Mouse (Mus musculus) left cerebral cortex, adult 6 months (tissue): ENCODE measurements around the gene Ddx20. TPM values are rescaled to one million over a fixed set of nuclear protein-coding genes. Genes with fewer than 3 reads are reported as not detected.

Source experiments
- long read RNA-seq, 2 experiments: library from polyadenylated mRNA; unstranded; transcript quantifications; one replicate each; pipeline ENCODE4 v2.0.0; 2019 to 2020
- polyA plus RNA-seq: library from polyadenylated mRNA; unstranded; fragments of <200 nt; fragmentation: Nextera tagmentation; gene quantifications from 2 replicates; pipeline ENCODE4 v1.2.3, GENCODE M21; 2021

Gene Ddx20
- 6.6 and 7.3 TPM in 2 replicates for polyA plus RNA-seq
- long read RNA-seq, experiment 1, transcript Ddx20-201 (11 exons, 2,905 nt), result major isoform, 106 of 119 reads
- long read RNA-seq, experiment 1, partial matches to known transcripts, result 6 of 119 reads
- long read RNA-seq, experiment 1, other reads (novel, unspliced or antisense), result 7 of 119 reads
- long read RNA-seq, experiment 2, transcript Ddx20-201 (11 exons, 2,905 nt), result major isoform, 9 of 11 reads
- long read RNA-seq, experiment 2, partial matches to known transcripts, result 0 of 11 reads
- long read RNA-seq, experiment 2, other reads (novel, unspliced or antisense), result 2 of 11 reads

GRCm38 (mm10) chr3:105687324-105688060 lies at the start of gene Ddx20:
Ddx20 (minus strand) TSS chr3:105687574.

GRCm38 (mm10) chr3:105704031-105705008 lies 16.9 kb upstream of the Ddx20 start, which contains the start of gene Inka2:
Inka2 (plus strand) TSS chr3:105704599.

Other genes with a start within 250 kb of the Ddx20 start
- gene Kcnd3, start 235.2 kb downstream of the Ddx20 start, polyA plus RNA-seq, result 3.7 and 4.2 TPM in 2 replicates
- 16.3 and 17.3 TPM in 2 replicates for gene Inka2, start 17.0 kb upstream of the Ddx20 start, polyA plus RNA-seq
- gene Rap1a, start 113.8 kb upstream of the Ddx20 start, polyA plus RNA-seq, result 31.0 and 52.4 TPM in 2 replicates
- gene Adora3, start 183.3 kb upstream of the Ddx20 start, polyA plus RNA-seq, result 0.38 and 0.63 TPM in 2 replicates
- gene Tmigd3, start 183.3 kb upstream of the Ddx20 start, polyA plus RNA-seq, result not detected in 2 replicates
- 0.58 and 1.8 TPM in 2 replicates for gene I830077J02Rik, start 245.1 kb upstream of the Ddx20 start, polyA plus RNA-seq